Mouse (Mus musculus): ENCODE measurements around the gene Zfp658. TPM values are rescaled to one million over a fixed set of nuclear protein-coding genes. Genes with fewer than 3 reads are reported as not detected.

Zfp658 gene
- polyA plus RNA-seq (2015; fragmentation: Nextera tagmentation; extraction: Ambion mirVana) = 9.5 and 10.4 TPM in 2 replicates

- Histone ChIP-seq H3K27ac (peak within 1 kb of the TSS; percentile 83), H3K4me2 (peak within 1 kb of the TSS; percentile 63), H3K9ac (peak within 1 kb of the TSS; percentile 53), H3K4me1 (peaks cover 19% of the 10 kb centered on the region), H3K27me3 (replicated peaks) (no peaks in the 10 kb centered on the region), H3K4me3 (peak within 1 kb of the TSS; percentile 58), H3K9me3 (no peaks in the 10 kb centered on the region), H3K36me3 (replicated peaks) (peaks cover 10% of the 10 kb centered on the region)
- under 1% methylated on average over 27 of the region's 27 CpGs for WGBS
- ATAC-seq (replicated peaks) = peak; percentile 95
These were observed at the start of gene Zfp658 for GRCm38 (mm10) chr7:43562006-43562633. Gene Zfp658 (plus strand): TSS chr7:43562256.

GRCm38 (mm10) chr7:43512519-43512918 lies 49.5 kb upstream of the Zfp658 start:
- Histone ChIP-seq H3K9ac (no peak overlapping the region), H3K9me3 (no peaks in the 10 kb centered on the region), H3K4me2 (no peak overlapping the region), H3K4me1 (no peaks in the 10 kb centered on the region), H3K27me3 (replicated peaks) (no peaks in the 10 kb centered on the region), H3K4me3 (no peak overlapping the region), H3K36me3 (replicated peaks) (no peaks in the 10 kb centered on the region), H3K27ac (no peak overlapping the region)
- no peak for ATAC-seq (replicated peaks)
- 85% methylated on average over 4 of the region's 4 CpGs for WGBS

- no peak overlapping the region for H3K9ac ChIP-seq
- no peaks in the 10 kb centered on the region for H3K27me3 ChIP-seq (replicated peaks)
- 81% methylated on average over 5 of the region's 5 CpGs for WGBS
- H3K9me3 ChIP-seq = no peaks in the 10 kb centered on the region
- H3K36me3 ChIP-seq (replicated peaks) = no peaks in the 10 kb centered on the region
- no peak overlapping the region for H3K4me2 ChIP-seq
- H3K27ac ChIP-seq = no peak overlapping the region
- ATAC-seq (replicated peaks) = no peak
- no peaks in the 10 kb centered on the region for H3K4me1 ChIP-seq
- no peak overlapping the region for H3K4me3 ChIP-seq
These were observed 47.0 kb upstream of the Zfp658 start for GRCm38 (mm10) chr7:43515076-43515475.

GRCm38 (mm10) chr7:43518341-43518740 lies 43.7 kb upstream of the Zfp658 start:
- H3K27ac ChIP-seq = no peak overlapping the region
- no peak overlapping the region for H3K4me3 ChIP-seq
- no peak for ATAC-seq (replicated peaks)
- 85% methylated on average over 15 of the region's 15 CpGs for WGBS
- no peaks in the 10 kb centered on the region for H3K36me3 ChIP-seq (replicated peaks)
- no peaks in the 10 kb centered on the region for H3K27me3 ChIP-seq (replicated peaks)
- no peaks in the 10 kb centered on the region for H3K4me1 ChIP-seq
- no peak overlapping the region for H3K9ac ChIP-seq
- H3K4me2 ChIP-seq = no peak overlapping the region
- H3K9me3 ChIP-seq = no peaks in the 10 kb centered on the region

- H3K4me2 ChIP-seq = no peak overlapping the region
- H3K27me3 ChIP-seq (replicated peaks) = no peaks in the 10 kb centered on the region
- no peak overlapping the region for H3K9ac ChIP-seq
- no peak for ATAC-seq (replicated peaks)
- no peak overlapping the region for H3K4me3 ChIP-seq
- H3K4me1 ChIP-seq = no peaks in the 10 kb centered on the region
- no peak overlapping the region for H3K27ac ChIP-seq
- no peaks in the 10 kb centered on the region for H3K9me3 ChIP-seq
- no peaks in the 10 kb centered on the region for H3K36me3 ChIP-seq (replicated peaks)
- 94% methylated on average over 2 of the region's 2 CpGs for WGBS
These were observed 39.3 kb upstream of the Zfp658 start for GRCm38 (mm10) chr7:43522776-43523175.

DNA sequence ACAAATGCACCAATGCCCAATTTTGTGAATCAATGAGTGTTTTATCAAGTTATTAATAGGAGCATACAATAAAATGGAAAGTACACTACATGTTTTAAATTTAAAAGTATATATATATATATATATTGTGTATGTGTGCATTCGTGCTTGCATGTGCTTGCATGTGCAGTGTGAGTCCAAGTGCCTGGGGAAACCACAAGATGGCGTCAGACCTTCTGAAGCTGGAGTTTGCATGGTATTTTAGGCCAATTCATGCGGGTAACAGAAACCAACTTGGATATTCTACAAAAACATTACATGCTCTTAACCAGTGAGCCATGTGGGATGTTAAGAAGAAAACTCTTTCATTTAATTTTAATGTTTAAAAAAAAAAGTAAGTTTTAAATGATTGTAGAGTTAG lies 36.7 kb upstream of the Zfp658 start:
- H3K27ac ChIP-seq = no peak overlapping the region
- 63% methylated on average over 3 of the region's 3 CpGs for WGBS
- H3K4me3 ChIP-seq = no peak overlapping the region
- no peak overlapping the region for H3K4me2 ChIP-seq
- no peaks in the 10 kb centered on the region for H3K36me3 ChIP-seq (replicated peaks)
- ATAC-seq (replicated peaks) = no peak
- H3K9ac ChIP-seq = no peak overlapping the region
- H3K9me3 ChIP-seq = no peaks in the 10 kb centered on the region
- no peaks in the 10 kb centered on the region for H3K4me1 ChIP-seq
- H3K27me3 ChIP-seq (replicated peaks) = no peaks in the 10 kb centered on the region

DNA sequence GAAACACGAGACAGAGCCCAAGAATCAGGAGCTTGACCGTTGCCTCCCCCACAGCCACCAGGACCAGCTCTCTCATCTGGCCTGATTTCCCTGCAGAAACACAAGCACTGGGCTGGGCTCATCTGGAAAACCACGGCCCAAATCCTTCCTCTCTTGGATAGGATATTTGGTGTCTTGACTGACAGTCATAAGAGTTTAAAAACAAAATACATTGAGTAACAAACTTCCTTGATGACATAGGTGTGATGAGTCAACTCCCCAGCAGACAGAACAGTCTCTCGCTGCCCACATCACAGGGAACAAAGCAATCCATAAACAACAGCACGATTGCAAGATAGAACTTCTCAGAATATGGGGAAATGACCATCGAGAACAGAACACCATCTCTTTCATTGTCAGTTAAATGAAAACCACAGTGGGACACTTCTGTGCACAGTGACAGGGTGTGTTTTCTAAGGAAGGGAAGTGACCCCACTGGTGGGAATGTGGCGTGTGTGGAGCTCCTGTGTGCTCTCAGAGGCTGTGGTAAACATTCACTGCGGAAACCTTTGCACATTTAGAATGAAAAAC lies 31.8 kb upstream of the Zfp658 start:
- H3K36me3 ChIP-seq (replicated peaks) = no peaks in the 10 kb centered on the region
- H3K4me3 ChIP-seq = no peak overlapping the region
- H3K9ac ChIP-seq = no peak overlapping the region
- H3K4me2 ChIP-seq = no peak overlapping the region
- H3K9me3 ChIP-seq = no peaks in the 10 kb centered on the region
- 82% methylated on average over 8 of the region's 8 CpGs for WGBS
- no peaks in the 10 kb centered on the region for H3K27me3 ChIP-seq (replicated peaks)
- no peak for ATAC-seq (replicated peaks)
- H3K27ac ChIP-seq = no peak overlapping the region
- H3K4me1 ChIP-seq = no peaks in the 10 kb centered on the region

DNA sequence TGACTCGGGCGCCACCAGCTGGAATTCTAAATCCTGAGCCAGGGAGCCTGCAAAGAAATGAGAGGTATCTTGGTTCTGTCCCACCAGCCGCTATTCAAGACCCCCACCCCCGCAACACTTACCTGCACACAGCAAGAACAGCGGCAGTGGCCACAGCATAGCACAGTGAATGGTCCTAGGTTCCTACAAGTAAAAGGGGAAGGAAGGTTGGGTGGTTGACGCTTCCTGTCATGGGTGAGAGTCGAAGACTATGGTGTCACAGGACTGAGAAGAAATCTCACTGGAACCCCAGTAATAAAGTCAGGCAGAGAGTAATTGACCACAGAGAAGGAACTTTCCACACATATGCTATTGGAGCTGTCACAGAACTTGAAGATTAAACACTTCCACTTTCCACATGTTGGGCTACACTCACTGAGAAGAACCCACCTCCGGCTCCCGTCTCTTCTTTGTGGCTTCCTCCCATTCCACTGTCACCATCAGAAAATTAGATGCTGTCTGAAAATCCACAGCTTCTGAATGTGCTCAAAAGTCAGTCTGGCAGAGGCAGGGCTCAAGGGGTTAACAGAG lies 29.0 kb upstream of the Zfp658 start:
- Histone ChIP-seq H3K9ac (no peak overlapping the region), H3K9me3 (no peaks in the 10 kb centered on the region), H3K36me3 (replicated peaks) (no peaks in the 10 kb centered on the region), H3K27me3 (replicated peaks) (no peaks in the 10 kb centered on the region), H3K27ac (no peak overlapping the region), H3K4me2 (no peak overlapping the region), H3K4me1 (no peaks in the 10 kb centered on the region), H3K4me3 (no peak overlapping the region)
- ATAC-seq (replicated peaks) = no peak
- 90% methylated on average over 9 of the region's 9 CpGs for WGBS

- no peaks in the 10 kb centered on the region for H3K4me1 ChIP-seq
- no peaks in the 10 kb centered on the region for H3K9me3 ChIP-seq
- H3K4me3 ChIP-seq = no peak overlapping the region
- no peak overlapping the region for H3K4me2 ChIP-seq
- ATAC-seq (replicated peaks) = no peak
- no peak overlapping the region for H3K9ac ChIP-seq
- H3K27ac ChIP-seq = no peak overlapping the region
- H3K27me3 ChIP-seq (replicated peaks) = no peaks in the 10 kb centered on the region
- H3K36me3 ChIP-seq (replicated peaks) = no peaks in the 10 kb centered on the region
- 76% methylated on average over 4 of the region's 4 CpGs for WGBS
These were observed 23.5 kb upstream of the Zfp658 start for GRCm38 (mm10) chr7:43538524-43538923.

GRCm38 (mm10) chr7:43544225-43544977 lies 17.7 kb upstream of the Zfp658 start, which contains the start of gene Cd33:
Gene Cd33 (minus strand): TSS chr7:43544428.
- ATAC-seq (replicated peaks) = no peak
- WGBS = 81% methylated on average over 7 of the region's 7 CpGs
- no peaks in the 10 kb centered on the region for H3K36me3 ChIP-seq (replicated peaks)
- no peaks in the 10 kb centered on the region for H3K9me3 ChIP-seq
- no peak within 1 kb of the TSS for H3K4me3 ChIP-seq
- H3K9ac ChIP-seq = no peak within 1 kb of the TSS
- no peaks in the 10 kb centered on the region for H3K4me1 ChIP-seq
- H3K27me3 ChIP-seq (replicated peaks) = no peaks in the 10 kb centered on the region
- H3K4me2 ChIP-seq = no peak within 1 kb of the TSS
- no peak within 1 kb of the TSS for H3K27ac ChIP-seq

DNA sequence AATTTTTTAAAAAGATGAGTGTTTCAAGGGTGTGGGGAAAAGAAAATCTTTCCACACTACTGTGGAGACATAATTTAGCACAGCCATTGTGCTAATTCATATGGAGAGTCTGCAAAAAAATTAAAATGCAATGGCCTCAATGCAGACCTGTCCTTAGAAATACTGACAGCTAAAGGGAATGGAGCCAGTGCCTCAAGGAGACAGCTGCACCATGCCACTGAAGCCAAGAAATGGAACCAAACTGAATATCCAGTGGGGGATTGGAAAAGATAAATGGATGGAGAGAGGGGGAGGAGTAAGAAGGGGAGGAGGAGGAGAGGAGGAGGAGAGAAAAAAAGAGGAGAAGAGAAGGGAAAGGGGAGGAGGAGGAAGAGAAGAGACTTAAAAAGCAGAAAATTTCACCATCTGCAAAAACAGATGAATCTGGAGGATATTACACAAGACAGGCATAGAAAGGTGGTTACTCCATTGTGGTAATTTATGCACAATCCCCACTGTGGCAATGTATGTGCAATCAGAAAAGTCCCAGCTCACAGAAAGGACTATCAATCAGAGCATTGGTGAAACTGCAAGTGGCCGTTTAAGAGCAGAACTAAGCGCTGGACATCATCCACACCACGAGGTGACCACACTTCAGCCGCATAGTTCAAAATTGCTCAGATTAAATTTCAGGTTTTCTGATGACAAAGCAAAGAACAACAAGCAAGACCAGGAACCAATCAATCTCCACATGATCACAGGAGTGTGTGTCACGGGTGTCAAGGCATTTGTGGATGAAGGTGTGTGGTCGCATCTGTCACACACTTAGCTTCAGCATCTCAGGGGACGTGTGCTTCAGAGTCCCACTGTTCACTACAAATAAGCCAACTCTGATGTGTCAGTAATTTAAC lies 16.2 kb upstream of the Zfp658 start:
- no peaks in the 10 kb centered on the region for H3K4me1 ChIP-seq
- no peak overlapping the region for H3K27ac ChIP-seq
- H3K9me3 ChIP-seq = no peaks in the 10 kb centered on the region
- H3K9ac ChIP-seq = no peak overlapping the region
- no peaks in the 10 kb centered on the region for H3K27me3 ChIP-seq (replicated peaks)
- no peak for ATAC-seq (replicated peaks)
- no peak overlapping the region for H3K4me3 ChIP-seq
- H3K36me3 ChIP-seq (replicated peaks) = no peaks in the 10 kb centered on the region
- no peak overlapping the region for H3K4me2 ChIP-seq
- WGBS = 73% methylated on average over 7 of the region's 7 CpGs

DNA sequence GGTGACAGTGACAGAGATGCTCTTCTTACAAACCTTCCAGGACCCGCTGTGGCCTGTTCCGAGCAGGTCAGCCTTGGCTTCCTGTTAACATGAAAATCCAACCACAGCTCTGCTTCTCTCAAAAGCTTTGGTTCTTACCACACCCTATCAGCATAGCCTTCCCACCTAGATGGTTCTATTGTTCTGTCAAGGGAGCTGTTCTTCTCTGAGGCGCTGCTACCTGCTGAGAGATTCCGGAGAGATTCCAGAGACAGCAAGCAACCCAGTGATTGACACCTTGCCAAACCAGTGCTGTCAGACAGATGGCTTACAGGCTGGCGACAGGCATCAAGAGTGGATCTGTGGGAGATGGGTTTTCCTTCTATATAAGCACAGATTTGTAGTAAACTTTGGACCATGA lies 14.4 kb upstream of the Zfp658 start:
- H3K27ac ChIP-seq = no peak overlapping the region
- H3K4me1 ChIP-seq = no peaks in the 10 kb centered on the region
- ATAC-seq (replicated peaks) = no peak
- no peak overlapping the region for H3K4me2 ChIP-seq
- no peak overlapping the region for H3K9ac ChIP-seq
- H3K27me3 ChIP-seq (replicated peaks) = no peaks in the 10 kb centered on the region
- no peaks in the 10 kb centered on the region for H3K9me3 ChIP-seq
- H3K4me3 ChIP-seq = no peak overlapping the region
- WGBS = 48% methylated on average over 5 of the region's 5 CpGs
- no peaks in the 10 kb centered on the region for H3K36me3 ChIP-seq (replicated peaks)
